ENCODE assay signal across 16 mouse cellular contexts in the genomic region with DNA sequence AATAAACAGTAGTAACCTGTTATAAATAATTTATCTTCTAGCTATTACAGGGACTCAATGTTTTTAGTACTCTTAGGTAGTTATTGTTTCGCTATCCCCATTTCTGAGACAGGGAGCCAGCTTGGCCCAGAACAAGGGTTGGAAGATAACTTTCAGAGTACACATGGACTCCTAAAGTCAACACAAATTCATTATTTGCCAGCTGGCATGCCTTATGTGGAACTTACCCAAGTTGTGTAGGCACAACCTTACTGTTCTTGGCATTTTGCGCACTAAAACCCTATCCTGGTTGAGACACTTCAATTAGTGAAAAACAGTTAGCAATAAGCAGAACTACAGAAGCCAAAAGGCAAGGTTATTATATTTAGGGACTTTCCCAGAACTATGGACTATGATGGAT.
"Had no signal": no experiment of that assay in that cellular context is flagged by ENCODE, and none has a peak within 500 bp of the region (broad histone marks: within the 10 kb centered on the region; RNA-seq: fewer than 3 reads in every experiment).

No protein-coding gene starts in this region.

- DNase-seq: kidney, adult 18-20 months; kidney, adult 9 months; kidney, postnatal 14 days; kidney, postnatal 4 days; lung, adult 18-20 months; lung, postnatal 10 days; lung, postnatal 4 days; midbrain, embryonic 14.5 days; right cerebral cortex, postnatal 14 days; right cerebral cortex, postnatal 4 days; thymus, postnatal 25 days had no signal

- H3K4me3 ChIP-seq: left cerebral cortex, adult 2 months; liver, embryonic 12.5 days; liver, embryonic 15.5 days; lung, embryonic 15.5 days; stomach, embryonic 15.5 days had no signal

- H3K27ac ChIP-seq: left cerebral cortex, adult 2 months; liver, embryonic 12.5 days; liver, embryonic 15.5 days; lung, embryonic 15.5 days; stomach, embryonic 15.5 days had no signal
